Mouse (Mus musculus) left cerebral cortex, adult 18-20 months (tissue): ENCODE data around the gene Amh. TPM values are rescaled to one million over a fixed set of nuclear protein-coding genes. Genes with fewer than 3 reads are reported as not detected.

Experiments used
- DNase-seq, 2 experiments: peaks; one replicate each; pipeline ENCODE4 v3.0.0; 2021 to 2022; ENCODE audit warnings: low spot score in 2 of 2, mixed read lengths in 1 of 2
- microRNA-seq, 2 experiments: library from miRNA; unstranded; fragments of <30 nt; microRNA quantifications; one replicate each; pipeline ENCODE4 v1.2.0; 2021
- total RNA-seq, 2 experiments: library from RNA; stranded (reverse); gene quantifications; 2 replicates each; pipeline ENCODE4 v1.2.3; 2021

Amh gene
- total RNA-seq, 2 experiments from 2014 or later = 2.4 to 2.9 TPM

- DNase-seq = no peak
Observed at GRCm38 (mm10) chr10:80855749-80856073, 50.7 kb downstream of the Amh start.

- no peak for DNase-seq
Observed at GRCm38 (mm10) chr10:80856267-80856666, 51.2 kb downstream of the Amh start.

GRCm38 (mm10) chr10:80856908-80857307 lies 51.9 kb downstream of the Amh start:
- DNase-seq = no peak

Small RNAs within 50 kb of the gene (microRNA-seq; reads per million reads assigned to microRNA genes)
- gene Mir1982 = 4.7 to 6.7 reads per million in 2 experiments

Other genes starting within 250 kb of the Amh start
- 10 to 100 TPM; 41.4 to 42.3 TPM for gene Rexo1, start 243.7 kb upstream of the Amh start, total RNA-seq
- 10 to 100 TPM; 54.8 to 68.7 TPM for gene Klf16, start 227.9 kb upstream of the Amh start, total RNA-seq
- gene Abhd17a, start 214.9 kb upstream of the Amh start, total RNA-seq = 100 to 1,000 TPM; 179 to 185 TPM
- 10 to 100 TPM; 49.1 to 50.5 TPM for gene Scamp4, start 202.4 kb upstream of the Amh start, total RNA-seq
- 1 to 10 TPM; 2.3 to 6.4 TPM for gene Adat3, start 202.4 kb upstream of the Amh start, total RNA-seq
- 1 to 10 TPM; 3.5 to 3.7 TPM for gene Gm49322, start 199.2 kb upstream of the Amh start, total RNA-seq
- gene Csnk1g2, start 182.4 kb upstream of the Amh start, total RNA-seq = 100 to 1,000 TPM; 253 to 267 TPM
- gene Btbd2, start 148.2 kb upstream of the Amh start, total RNA-seq = 10 to 100 TPM; 87.6 to 93.8 TPM
- 10 to 100 TPM; 43.3 to 47.7 TPM for gene Mknk2, start 127.1 kb upstream of the Amh start, total RNA-seq
- gene Mob3a, start 103.3 kb upstream of the Amh start, total RNA-seq = 10 to 100 TPM; 17.1 to 17.2 TPM
- 10 to 100 TPM; 42.6 to 45.2 TPM for gene Izumo4, start 103.1 kb upstream of the Amh start, total RNA-seq
- 100 to 1,000 TPM; 140 to 153 TPM for gene Ap3d1, start 63.0 kb upstream of the Amh start, total RNA-seq
- 10 to 100 TPM; 43.0 to 44.4 TPM for gene Dot1l, start 50.0 kb upstream of the Amh start, total RNA-seq
- gene Sf3a2, start 7.0 kb upstream of the Amh start, total RNA-seq = 10 to 100 TPM; 46.8 to 53.3 TPM
- 10 to 100 TPM; 66.1 to 77.7 TPM for gene Plekhj1, start 6.6 kb upstream of the Amh start, total RNA-seq
- 1 to 10 TPM; 6.6 to 8.0 TPM for gene Jsrp1, start 8.3 kb downstream of the Amh start, total RNA-seq
- 100 to 1,000 TPM; 517 to 561 TPM for gene Oaz1, start 21.4 kb downstream of the Amh start, total RNA-seq
- 10 to 100 TPM; 35.4 to 45.0 TPM for gene Lingo3, start 38.8 kb downstream of the Amh start, total RNA-seq
- gene Lsm7, start 50.0 kb downstream of the Amh start, total RNA-seq = 10 to 100 TPM; 34.8 to 48.8 TPM
- gene Sppl2b, start 50.0 kb downstream of the Amh start, total RNA-seq = 10 to 100 TPM; 45.6 to 53.7 TPM
- gene Tmprss9, start 66.6 kb downstream of the Amh start, total RNA-seq = under 1 TPM; 0.12 to 0.26 TPM
- 100 to 1,000 TPM; 131 to 136 TPM for gene Timm13, start 95.7 kb downstream of the Amh start, total RNA-seq
- 10 to 100 TPM; 20.0 to 20.1 TPM for gene Lmnb2, start 113.0 kb downstream of the Amh start, total RNA-seq
- gene Gadd45b, start 124.8 kb downstream of the Amh start, total RNA-seq = 10 to 100 TPM; 25.1 to 38.3 TPM
- 100 to 1,000 TPM; 107 to 137 TPM for gene Gng7, start 209.7 kb downstream of the Amh start, total RNA-seq
- gene Diras1, start 220.4 kb downstream of the Amh start, total RNA-seq = 100 to 1,000 TPM; 104 to 113 TPM
- 10 to 100 TPM; 56.9 to 60.1 TPM for gene Slc39a3, start 232.2 kb downstream of the Amh start, total RNA-seq